Mouse (Mus musculus) regulatory T cell (primary cell): ENCODE measurements at regions not wholly inside any gene's neighbourhood (a gene's known extent, or its start where the extent isn't known, plus 50 kb on each side); places are given as distances from the start of the nearest gene placed in this dataset.

Source experiments
- in situ Hi-C: fragments of 300-600 bp; cut with MboI, MseI; formaldehyde crosslinking; loops from one replicate; pipeline ENCODE4 v1.15.1; 2025; ENCODE audit warnings: high pct_unique_total_duplicates

- in situ Hi-C loops, result no loop called here
Measured at GRCm38 (mm10) chr12:71370091-71370490, 60.4 kb downstream of the Dact1 start.

DNA sequence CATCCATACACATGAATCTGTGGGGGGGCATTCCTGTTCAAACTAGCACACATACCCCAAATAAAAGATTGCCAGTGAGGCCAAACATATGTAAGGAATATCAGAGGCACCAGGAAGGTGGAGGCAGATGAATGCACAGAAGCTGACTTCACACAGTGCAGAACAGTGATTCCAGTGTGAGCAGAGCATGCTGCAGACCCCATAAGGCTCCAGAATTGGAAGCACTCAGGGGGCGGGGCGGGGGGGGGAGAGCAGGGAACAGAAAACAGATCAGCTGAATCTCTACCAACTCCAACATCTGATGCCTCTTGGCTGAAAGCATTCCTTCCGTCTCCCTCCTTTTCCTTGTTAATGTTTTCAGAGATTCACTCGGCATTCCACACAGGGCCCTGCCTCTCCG is 62.3 kb downstream of the Dact1 start:
- in situ Hi-C loops, result no loop called here

- in situ Hi-C loops, result no loop called here
Measured at GRCm38 (mm10) chr12:71373633-71374032, 63.9 kb downstream of the Dact1 start.

- in situ Hi-C loops, result no loop called here
Measured at GRCm38 (mm10) chr12:71376446-71376845, 66.8 kb downstream of the Dact1 start.

DNA sequence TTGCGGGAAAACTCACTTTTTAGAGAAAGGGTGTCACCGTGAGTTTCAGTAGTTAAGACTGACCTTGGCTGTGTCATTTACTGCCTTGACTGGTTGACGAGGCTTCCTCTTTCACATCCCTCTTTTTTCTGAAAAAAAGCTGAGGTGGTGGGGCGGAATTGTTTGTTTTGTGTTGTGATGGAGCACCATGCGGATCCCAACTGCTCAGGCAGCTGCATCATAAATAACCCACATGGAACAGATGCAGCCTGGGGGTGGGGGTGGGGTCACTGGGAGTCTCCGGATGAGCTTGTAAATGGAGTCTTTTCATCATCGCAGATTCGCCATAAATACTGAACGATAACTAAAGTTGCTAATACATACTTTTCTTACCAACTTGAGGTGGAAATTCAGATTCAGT is 67.3 kb downstream of the Dact1 start:
- in situ Hi-C loops, result no loop called here

DNA sequence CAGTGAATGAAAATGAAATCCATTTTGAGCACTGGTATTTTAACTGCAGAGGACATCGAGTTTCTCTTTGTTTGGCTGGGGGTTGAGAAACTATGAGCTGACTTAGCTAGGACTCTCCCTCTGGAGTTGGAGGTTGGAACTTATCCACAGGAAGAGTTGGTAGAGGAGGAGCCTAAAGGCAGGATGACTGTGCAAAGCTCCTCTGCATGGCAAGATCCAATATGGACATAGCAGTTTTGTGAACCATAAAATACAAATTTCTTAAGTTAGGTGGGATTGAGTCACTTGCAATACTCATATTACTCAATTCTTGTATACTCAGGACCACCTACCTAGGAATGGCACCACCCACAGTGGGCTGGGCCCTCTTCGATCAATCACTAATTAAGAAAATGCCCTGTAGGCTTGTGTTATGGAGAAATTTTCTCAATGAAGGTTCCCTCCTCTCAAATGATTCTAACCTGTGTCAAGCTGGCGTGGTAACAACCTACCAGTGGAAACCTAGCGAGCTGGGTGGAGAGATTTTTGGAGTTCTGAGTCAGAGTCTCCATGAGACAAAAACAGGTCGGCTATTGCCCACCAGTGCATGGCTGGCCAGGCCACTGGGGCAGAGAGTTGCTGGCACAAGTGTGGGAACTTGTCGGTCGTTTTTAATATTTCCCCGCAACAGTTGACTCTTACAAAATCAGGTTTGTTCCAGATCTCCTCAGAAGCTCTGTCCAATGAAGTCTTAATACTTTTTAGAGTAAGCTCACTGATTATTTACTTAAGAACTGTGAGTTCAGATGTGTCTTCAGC is 70.1 kb downstream of the Dact1 start:
- in situ Hi-C loops, result no loop called here

- in situ Hi-C loops, result no loop called here
Measured at GRCm38 (mm10) chr12:71380424-71380761, 70.7 kb downstream of the Dact1 start.

DNA sequence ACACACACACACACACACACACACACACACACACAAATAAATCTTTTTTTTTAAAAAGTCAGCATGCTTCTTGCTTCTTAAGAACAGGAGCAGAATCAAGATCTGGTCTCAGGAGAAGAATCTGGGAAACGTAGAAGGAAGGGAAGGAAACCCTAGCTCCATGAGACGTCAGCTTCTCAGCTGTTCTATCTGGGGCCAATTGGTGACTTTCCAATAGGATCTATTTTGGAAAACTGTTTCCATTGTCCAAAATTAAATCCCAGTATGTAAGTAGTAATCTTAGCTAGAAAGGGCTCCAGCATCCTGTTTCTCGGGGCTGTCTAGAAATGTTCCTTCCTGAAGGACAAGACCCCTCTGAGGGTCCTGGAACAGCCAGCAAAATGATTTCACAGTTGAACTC is 76.6 kb downstream of the Dact1 start:
- in situ Hi-C loops, result no loop called here

DNA sequence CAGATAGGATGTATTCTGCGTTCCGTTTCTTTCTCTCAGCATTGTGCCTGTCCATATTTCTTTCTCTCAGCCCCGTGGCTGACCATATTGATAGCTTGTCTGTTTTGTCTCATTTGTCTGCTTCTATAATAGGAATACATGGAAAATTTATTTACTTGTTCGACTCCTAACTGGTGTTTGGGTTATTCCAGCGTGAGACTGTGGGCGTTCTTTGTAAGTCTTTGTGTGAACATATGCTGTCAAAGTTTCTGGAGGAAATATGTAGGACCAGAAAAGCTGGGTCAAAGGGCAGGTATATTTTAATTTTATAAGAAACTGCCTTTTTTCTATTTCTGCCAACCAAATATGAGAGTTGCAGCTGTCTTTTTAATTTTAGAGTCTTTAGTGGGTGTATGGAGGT is 81.8 kb downstream of the Dact1 start:
- in situ Hi-C loops, result no loop called here

DNA sequence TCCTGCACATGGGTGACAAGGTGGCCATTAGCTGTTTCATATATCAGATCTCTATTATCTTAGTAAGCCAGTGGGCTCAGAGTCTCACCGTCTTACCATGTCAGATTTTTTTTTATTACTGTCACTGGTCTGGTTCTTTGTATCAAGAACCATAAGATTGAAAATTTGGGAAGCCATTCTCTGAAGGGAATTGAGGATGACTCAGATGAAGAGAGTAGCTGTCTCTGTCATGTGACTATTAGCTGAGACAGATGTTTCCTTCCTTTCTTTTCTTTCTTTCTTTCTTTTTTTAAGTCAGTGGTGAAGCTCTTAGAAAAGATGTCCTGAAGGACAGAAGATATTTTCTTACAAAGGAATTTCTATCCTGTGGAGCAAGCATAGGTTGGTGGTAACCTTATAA is 84.1 kb downstream of the Dact1 start:
- in situ Hi-C loops, result no loop called here

GRCm38 (mm10) chr12:71397456-71397855 is 87.8 kb downstream of the Dact1 start:
- in situ Hi-C loops, result no loop called here

DNA sequence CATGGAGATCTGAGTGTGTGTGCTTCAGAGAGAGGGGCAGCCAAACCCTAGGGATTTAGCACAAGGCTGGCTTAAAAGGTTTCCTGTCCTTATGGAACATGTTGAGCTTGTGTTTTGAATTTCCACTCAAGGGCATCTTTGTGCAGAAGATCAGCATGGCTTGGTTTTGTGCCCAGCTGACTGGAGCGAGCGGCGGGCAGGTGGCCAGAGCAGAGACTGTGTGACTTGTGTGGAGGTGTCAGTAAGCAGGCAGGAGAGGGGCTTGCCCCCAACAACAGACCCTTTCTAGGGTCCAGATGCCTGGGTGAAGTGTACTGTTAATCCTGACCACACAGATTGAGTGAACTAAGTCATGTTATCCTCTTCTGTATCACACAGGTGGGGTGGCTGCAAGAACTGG is 89.0 kb downstream of the Dact1 start:
- in situ Hi-C loops, result no loop called here

DNA sequence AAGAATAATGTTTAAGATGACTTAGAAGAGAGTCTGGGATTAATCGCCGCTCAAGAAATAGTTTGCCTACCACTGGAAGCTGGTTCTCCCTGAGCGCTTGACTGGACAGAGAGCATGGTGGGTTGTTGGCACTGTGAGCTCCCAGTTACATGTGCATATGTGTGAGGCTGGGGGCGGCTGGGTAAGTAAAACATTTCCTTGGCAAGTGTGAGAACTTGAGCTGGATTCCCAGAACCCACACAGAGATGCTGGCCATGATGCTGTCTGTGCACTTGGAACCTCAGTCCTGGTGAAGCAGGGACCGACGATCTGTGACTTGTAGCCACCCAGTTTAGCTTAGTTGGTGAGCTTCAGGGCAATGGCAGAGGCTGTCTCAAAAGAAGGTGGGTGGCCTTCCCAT is 90.5 kb downstream of the Dact1 start:
- in situ Hi-C loops, result no loop called here

- in situ Hi-C loops, result no loop called here
Measured at GRCm38 (mm10) chr12:71401621-71402416, 92.1 kb downstream of the Dact1 start.

GRCm38 (mm10) chr12:71407294-71407693 is 97.6 kb downstream of the Dact1 start:
- in situ Hi-C loops, result no loop called here

- in situ Hi-C loops, result no loop called here
Measured at GRCm38 (mm10) chr12:71408396-71409050, 98.8 kb downstream of the Dact1 start.

DNA sequence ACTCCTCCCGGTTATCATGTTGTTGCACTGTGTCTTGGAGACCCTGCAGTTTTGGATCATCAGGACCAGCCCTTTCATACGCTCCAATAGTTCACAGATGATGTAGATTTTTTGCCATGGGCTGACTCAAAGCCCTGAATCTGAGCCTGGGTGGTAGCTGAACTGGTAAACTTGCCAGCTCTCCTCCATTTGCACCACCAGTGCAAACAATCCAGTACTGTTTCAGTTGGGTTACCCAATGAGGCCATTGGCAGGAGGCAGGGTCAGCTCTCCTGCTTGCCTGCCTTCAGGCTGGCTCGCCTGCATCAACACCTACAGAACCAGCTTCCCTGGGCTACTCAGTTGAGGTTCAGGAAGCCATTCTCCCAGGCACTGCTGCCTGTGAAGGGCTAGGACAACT is 102.6 kb downstream of the Dact1 start:
- in situ Hi-C loops, result loop anchor here (10.0 kb wide), 1 partner anchor 622 kb away; no protein-coding TSS in a partner anchor

DNA sequence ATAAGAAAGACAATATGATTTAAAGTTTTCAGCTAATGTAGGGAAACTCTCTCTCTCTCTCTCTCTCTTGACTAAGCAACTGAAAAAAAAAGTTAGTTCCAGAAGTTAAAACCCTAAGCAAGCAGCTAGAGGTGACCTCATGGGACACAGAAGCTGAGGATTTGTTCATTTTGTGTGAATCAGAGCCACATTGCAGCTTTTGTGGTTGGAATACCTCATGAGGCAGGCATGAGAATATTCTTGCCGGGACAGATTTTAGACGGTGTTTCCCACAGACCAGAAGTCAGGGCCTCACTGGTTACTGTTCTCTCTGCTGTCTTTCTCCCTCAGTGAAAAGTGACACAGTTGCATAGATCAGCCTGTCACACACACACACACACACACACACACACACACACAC is 107.3 kb downstream of the Dact1 start:
- in situ Hi-C loops, result loop anchor here (10.0 kb wide), 1 partner anchor 618 kb away; no protein-coding TSS in a partner anchor

DNA sequence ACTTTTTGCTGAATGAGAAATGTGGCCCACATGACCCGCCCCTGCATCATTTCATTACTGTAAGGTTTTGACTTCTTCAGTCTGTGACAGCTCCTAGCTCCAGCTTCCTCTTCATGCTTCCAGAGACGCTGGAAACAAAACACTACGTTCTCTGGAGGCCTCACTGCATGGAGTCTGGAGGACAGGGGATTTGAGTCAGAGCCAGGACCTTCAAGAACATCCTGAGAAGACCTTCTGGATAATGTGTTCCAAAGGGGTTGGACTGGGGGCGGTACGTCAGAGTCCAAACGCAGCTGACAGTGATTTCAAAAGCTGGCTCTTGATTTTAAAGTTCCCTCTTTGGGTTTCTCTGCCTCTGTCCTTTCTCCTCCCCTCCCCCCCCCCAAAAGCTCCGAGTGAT is 108.5 kb downstream of the Dact1 start:
- in situ Hi-C loops, result loop anchor here (10.0 kb wide), 1 partner anchor 617 kb away; no protein-coding TSS in a partner anchor

DNA sequence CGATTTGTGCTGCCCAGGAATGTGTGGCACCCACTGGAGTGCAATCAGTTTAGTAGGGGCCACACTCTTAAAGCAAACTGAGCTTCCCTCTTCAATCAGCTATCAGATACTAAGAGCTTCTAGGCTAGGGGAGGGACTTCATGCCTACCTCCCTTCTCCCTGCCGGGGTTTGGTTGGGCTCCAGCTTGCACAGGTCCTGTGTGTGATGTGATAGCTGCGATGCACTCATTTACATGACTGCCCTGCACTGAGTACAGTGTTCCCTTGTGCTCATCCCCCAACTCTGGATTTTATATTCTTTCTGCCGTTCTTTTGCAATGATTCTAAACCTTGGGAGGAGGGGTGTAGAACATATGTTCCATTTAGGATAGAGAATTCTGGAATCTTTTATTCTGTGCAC is 109.5 kb downstream of the Dact1 start:
- in situ Hi-C loops, result loop anchor here (10.0 kb wide), 1 partner anchor 616 kb away; no protein-coding TSS in a partner anchor

DNA sequence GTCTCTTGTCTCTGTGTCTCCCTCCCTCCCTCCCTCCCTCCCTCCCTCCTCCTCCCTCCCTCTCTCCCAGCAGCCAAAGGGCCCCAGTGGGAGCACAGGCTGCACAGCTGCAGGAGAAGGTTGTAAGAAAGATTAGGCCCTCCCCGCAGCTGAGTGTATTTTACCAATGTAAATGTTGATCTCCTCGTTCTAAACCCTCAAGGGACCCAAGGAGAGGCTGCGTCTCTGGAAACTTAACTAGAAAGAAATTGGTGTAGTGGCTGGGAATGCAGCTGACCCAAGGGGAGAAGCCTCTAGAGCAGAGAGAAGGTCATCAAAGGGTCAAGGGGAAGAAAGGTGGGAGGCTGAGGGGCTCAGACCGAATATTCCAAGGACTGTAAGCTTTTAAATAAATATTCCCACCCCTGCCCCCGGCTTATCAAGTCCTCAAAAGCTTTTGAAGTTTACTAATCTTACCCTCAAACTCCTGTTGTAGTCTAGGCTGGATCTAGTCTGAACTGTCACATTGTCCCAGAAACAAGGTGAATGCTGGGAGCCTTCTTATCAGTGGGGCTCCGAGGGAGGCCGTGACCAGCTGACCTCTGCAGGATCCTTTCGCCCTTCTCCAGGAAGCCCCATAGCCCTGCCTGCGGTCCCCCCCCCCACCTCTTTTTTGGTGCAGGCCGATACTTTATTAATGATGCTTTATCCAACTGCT is 116.5 kb downstream of the Dact1 start:
- in situ Hi-C loops, result no loop called here

GRCm38 (mm10) chr12:71427974-71428373 is 118.3 kb downstream of the Dact1 start:
- in situ Hi-C loops, result no loop called here
